Mouse (Mus musculus) lung, adult 2 months (tissue): ENCODE results near the gene Shc4.

ENCODE experiments used
- CTCF ChIP-seq: fragments of 200-500 bp; IDR thresholded peaks from 2 replicates; pipeline ENCODE4 v1.5.1; 2011; ENCODE audit warnings: mild to moderate bottlenecking, low read length, control low read depth; ENCODE audit not compliant: insufficient read depth
- POLR2A ChIP-seq: fragments of 200-500 bp; IDR thresholded peaks from 2 replicates; pipeline ENCODE4 v1.6.1; 2011; ENCODE audit warnings: low read depth, mild to moderate bottlenecking, control low read depth, low read length, borderline replicate concordance; ENCODE audit errors: extremely low read depth

- TF ChIP-seq POLR2A = no peak
- TF ChIP-seq CTCF = no peak
Observed at GRCm38 (mm10) chr2:125701606-125702005, 22.3 kb downstream of the Shc4 start.
